Mouse (Mus musculus) spleen, embryonic (tissue): ENCODE results near the gene Chek2.
"Not testable (repeated sequence)": the region's sequence is repeated elsewhere in the genome, so short reads cannot be mapped to it uniquely, and the experiment has no call there.

ENCODE experiments used
- CTCF ChIA-PET: fragments of 350-600 bp; sonication (Branson Sonifier 250); formaldehyde crosslinking; loops from one replicate; lab custom pipeline; 2022; lab: Charles Lee

Gene Chek2

GRCm38 (mm10) chr5:110839678-110840365 is at the start of gene Chek2, which contains the start of gene Hscb:
Gene Chek2, plus strand, starts transcription at chr5:110839979.
Gene Hscb, minus strand, starts transcription at chr5:110839777.
- CTCF ChIA-PET = interaction anchor here (0.6 to 0.8 kb wide), 2 partner anchors 61 to 140 kb away, joined by 3 to 12 read pairs; no protein-coding TSS in a partner anchor

GRCm38 (mm10) chr5:110794363-110794762 is 45.4 kb upstream of the Chek2 start:
- CTCF ChIA-PET = no interaction called here

- CTCF ChIA-PET = no interaction called here
Observed at GRCm38 (mm10) chr5:110797696-110798095, 42.1 kb upstream of the Chek2 start.

DNA sequence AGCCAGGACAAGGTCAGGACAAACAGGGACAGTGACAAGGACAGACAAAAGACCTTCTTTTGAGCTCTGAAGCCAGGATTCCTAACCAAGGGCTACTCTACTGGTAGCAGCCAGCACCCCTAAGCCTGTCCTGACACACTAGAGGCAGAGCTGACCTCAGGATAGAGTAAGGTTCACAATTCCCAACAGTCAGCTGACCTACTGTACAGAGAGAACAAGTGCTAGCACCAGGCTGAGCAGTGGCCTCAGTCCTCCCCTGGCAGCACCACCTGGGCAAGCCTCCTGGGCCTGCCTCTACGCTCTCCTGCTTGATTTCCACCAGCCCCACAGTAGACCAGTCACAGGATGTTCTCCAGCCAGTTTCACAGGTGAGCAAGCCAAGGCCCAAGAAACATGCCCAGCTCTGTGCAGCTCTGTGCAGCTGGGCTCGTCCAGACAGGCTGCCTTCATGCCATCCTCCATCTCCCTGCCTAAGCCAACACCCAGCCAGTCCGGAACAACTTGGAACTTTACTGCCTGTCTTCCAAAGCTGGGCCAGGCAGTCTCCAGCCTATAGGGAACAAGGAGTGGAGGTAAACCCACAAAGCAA is 38.6 kb upstream of the Chek2 start:
- CTCF ChIA-PET = no interaction called here

- CTCF ChIA-PET = interaction anchor here (0.9 kb wide), 1 partner anchor 10 kb away, joined by 3 read pairs; no protein-coding TSS in a partner anchor
Observed at GRCm38 (mm10) chr5:110802186-110802585, 37.6 kb upstream of the Chek2 start.

GRCm38 (mm10) chr5:110802809-110803208 is 37.0 kb upstream of the Chek2 start:
- CTCF ChIA-PET = interaction anchor here (0.9 kb wide), 1 partner anchor 10 kb away, joined by 3 read pairs; no protein-coding TSS in a partner anchor

DNA sequence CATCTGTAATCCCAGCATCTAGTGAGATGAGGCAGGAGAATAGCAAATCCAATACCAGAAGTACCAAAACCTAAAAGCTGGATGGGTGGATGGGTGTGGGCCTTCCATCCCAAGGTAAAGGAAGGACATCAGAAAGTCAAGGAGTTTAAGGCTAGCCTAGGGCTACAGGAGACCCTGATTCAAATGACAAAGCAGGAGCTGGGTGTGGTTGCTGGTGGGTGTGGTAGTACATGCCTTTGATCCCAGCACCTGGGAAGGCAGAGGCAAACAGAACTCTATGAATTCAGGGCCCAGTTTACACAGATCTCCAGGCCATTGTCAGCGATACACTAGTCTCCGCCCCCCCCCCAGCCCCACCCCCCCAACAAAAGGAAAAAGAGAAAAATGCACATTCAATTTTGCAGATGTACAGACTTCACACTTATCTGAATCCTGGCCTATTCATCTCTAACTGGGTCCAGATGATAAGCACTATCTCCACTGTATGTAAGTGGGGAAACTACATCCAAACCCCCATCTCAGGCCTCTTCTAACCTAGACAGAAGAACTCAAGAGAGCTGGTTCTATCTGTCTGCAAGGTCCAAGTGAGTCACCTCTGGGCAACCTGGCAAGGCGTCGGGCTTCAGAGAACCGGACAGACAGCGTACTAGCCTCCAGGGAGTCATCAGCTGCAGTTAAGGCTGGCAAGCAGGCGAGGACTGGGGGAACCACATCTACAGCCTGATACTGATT is 35.6 kb upstream of the Chek2 start:
- CTCF ChIA-PET = no interaction called here

DNA sequence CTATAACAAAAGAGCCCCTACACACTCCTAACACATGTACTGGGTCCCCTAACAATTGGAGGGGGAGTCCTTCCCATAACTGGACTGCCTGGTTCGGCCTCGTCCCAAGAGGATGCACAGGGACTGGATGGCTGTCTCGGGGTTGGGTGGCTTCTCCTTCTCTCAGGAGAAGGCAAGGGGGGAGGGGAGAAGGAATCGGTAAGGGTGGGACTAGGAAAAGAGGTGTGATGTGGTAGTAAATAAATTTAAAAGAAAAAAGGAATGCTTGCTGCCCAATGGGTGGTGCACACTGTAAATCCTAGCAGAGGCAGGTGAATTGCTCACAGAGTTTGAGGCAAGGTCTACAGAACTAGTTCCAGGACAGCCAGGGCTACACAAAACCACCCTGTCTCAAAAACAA is 33.6 kb upstream of the Chek2 start:
- CTCF ChIA-PET = interaction anchor here (0.6 kb wide), 1 partner anchor 454 kb away, joined by 4 read pairs; no protein-coding TSS in a partner anchor

- CTCF ChIA-PET = interaction anchor here (0.6 kb wide), 1 partner anchor 454 kb away, joined by 4 read pairs; no protein-coding TSS in a partner anchor
Observed at GRCm38 (mm10) chr5:110806676-110807075, 33.1 kb upstream of the Chek2 start.

DNA sequence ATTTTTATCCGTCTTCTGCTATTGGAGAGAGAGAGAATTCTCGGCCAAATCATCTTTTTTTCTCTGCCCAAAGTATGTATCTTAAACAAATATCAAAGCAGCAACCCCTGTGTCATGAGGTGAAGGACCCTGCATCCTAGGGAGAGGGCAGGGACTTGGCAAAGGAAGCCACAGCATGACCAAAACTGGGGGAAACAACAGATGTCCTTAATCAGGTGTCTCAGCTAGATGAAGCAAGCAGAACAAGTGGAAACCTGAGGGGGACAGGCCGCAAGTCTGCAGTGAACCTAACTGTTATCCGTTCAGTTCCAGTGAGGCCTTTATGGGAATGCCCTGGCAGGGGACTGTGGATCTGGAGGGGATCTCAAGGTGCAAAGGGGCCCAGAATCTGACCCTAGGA is 32.3 kb upstream of the Chek2 start:
- CTCF ChIA-PET = no interaction called here

DNA sequence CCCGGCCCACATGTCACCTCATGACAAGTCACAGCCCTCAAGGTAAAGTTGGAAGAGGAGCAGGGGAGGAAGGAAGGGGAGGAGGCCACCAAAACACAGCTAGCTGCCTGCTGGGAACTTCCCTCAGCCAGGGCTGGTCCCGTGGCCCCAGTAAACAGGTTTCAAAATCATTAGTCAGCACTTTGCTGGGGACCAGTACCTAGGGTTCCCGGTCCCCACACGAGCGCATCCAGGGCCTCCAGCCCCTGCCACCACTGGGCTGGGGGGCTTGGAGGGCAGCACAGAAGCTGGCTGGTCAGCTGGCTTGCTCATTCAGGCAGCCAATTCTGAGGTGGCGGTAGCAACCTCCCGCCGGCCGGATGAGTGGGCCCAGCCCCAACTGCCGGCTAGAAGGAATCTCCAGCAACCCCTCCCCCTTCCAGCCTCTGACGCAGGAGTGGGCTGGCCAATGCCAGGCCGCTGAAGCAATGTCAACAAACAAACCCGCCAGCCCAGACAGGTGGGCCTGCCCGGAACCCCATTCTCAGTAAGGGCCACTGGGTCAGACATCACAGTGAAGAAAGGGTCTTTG is 31.6 kb upstream of the Chek2 start:
- CTCF ChIA-PET = no interaction called here

DNA sequence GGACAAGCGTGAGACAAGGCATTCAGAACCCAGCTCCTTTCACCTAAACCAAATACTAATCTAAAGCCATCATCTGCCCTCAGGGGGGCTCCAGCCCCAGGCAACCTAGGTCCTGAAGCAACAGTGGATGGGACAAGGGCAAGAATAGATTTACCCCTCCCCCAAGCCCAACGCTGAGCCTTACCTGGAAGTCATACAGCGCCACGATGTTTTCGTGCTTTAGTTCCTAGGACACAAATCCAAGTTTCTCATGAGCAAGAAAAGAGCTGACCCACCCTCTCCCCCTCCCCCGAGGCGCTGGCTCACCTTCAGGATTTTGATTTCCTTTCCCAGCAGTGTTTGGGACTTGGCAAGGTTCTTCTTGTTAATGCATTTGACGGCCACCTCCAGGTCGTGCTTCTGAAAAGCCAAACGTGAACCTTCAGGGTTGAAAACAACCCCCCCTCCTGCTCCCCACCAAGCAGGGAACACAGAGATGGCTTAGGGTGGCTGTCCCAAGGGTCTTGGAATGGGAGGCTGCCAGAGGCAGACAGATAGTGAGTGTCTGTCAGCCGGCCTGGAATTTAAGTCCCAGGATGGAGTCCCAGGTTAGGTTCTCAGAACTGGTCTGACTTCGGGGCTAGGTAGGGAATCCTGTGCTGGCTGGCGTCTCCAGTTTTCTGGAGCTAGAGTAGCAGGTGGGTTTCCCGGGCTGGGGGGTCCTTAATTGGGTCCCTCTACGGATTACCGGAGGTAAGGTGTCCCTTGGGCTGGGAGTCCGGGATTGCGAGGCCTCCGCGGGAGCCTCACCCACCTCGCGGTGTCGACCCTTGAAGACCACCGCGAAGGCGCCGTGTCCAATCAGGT is 30.7 kb upstream of the Chek2 start:
- CTCF ChIA-PET = no interaction called here

DNA sequence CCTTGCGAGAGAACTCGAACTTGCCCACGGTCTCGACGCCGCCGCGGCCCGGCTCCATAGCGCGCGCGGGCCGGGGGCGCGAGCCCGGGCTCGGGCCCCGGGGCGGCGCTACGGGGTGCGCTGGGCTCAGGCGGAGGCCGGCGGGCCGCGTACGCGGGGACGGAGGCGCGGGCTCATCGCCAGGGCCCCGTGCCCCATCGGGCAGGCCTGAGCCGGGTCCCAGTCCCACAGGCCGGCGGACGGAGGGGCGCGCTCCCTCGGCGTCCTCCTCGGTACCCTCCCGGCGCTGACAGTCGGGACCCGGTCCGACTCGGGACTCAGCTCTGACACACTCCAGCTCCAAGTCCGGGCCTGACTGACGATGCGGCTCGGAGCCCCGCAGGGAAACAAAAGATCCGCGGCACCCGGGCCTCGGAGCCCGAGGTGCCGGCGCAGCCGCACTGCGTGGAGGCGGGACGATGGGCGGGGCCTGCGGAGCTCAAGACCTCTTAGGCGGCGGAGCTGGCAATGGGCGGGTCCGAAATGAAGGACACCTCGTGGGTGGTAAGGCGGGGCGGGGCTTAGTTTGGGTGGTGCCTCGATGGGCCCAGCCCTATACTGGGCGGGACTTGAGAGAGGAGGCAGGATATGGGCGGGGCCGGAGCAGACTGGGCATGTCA is 30.0 kb upstream of the Chek2 start, which contains the start of gene Ulk1:
Gene Ulk1, minus strand, starts transcription at position 431 of the 659 bp plus-strand sequence.
- CTCF ChIA-PET = no interaction called here

DNA sequence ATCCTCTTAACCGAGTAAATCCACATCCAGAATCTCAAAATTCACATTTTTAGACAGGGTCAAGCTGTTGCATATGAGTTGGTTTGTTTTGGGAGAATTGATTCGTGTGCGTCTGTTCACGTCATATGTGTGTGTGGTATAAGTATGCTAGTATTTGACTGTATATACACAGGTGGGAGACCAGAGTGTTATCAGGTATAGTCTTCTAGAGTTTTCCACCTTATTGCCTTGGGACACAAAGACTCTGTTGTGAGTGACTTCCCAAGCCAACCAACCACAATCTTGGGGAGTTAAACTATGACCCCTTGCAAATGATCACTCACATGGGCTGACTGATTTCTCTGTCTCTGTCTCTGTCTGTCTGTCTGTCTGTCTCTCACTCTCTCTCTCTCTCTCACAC is 15.4 kb upstream of the Chek2 start:
- CTCF ChIA-PET = no interaction called here

DNA sequence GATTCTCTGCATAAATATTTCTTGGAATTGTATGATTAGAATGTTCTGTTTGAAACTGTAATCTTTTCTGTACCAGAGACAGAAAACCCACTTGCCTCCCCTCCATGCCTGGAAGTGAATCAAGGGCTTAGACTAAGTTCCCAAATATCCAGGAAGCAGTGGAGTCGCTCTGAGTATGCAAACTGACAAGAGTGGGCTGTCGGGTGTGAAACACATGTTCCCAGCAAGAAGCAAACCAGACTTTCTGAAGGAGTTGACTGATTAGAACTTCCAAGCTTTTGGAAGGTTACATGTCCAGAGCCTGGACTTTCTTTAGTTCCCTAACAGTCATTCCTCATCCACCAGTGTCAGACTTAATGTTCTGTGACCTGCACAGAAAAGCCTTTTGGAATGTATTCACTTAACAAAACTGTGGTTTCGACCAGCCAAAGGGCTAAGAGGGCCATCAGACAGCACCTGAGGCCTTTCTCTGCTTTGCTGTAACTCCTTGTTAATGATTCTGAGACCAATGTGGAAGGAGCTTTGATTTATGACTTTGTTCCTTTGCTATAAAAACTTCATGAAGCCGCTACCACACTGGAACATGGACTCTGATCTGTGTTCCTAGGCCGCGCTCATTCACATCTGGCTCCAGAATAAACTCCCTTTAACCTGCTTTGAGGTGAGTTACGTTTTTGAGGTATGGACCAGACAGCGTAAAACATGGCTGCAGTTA is 12.8 kb upstream of the Chek2 start:
- CTCF ChIA-PET = no interaction called here

- CTCF ChIA-PET = no interaction called here
Observed at GRCm38 (mm10) chr5:110827576-110827975, 12.2 kb upstream of the Chek2 start.

DNA sequence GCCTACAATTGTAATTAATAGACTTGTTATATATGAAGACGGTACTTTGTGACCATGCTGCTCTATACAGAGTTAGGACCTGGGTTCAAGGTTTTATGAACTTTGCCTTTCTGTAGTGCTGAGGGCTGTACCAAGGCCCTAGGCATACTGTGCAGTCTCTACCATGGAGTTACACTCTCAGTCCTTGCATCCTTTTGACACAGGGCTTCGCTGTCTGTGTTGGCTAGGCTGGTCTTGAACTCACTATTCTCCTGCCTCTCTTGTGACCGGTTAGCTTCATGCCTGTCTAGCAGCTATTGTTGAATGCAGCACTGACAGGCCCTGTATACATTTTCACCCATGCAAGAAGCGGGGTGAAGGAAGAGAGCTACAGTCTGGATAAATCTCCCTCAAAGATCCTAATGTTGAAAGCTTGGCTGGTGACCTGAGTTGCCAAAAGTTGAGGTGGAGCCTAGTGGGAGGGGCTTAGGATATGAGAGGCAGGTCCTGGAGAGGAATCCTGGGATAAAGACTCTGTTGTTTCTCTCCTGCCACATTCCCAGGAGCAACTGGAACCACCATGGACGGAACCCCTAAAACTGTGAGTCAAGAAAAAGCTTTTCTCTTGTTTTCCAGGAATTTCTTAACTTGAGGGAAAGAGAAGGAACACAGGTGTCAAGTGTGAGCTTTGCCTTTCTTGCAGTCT is 8.6 kb upstream of the Chek2 start:
- CTCF ChIA-PET = interaction anchor here (0.8 kb wide), 1 partner anchor 65 kb away, joined by 11 read pairs; no protein-coding TSS in a partner anchor

GRCm38 (mm10) chr5:110835959-110836358 is 3.8 kb upstream of the Chek2 start:
- CTCF ChIA-PET = interaction anchor here (0.7 to 1.0 kb wide), 2 partner anchors 19 to 351 kb away, joined by 3 to 6 read pairs; no protein-coding TSS in a partner anchor

- CTCF ChIA-PET = not testable (repeated sequence)
Observed at GRCm38 (mm10) chr5:110838016-110838415, 1.8 kb upstream of the Chek2 start.
